Mouse (Mus musculus) small intestine, adult 2 months (tissue): Measurements from ENCODE around the gene Crct1.

ENCODE experiments used
- CTCF ChIP-seq: fragments of 200-500 bp; IDR thresholded peaks from 2 replicates; pipeline ENCODE4 v1.5.1; 2012; ENCODE audit warnings: low read depth, mild to moderate bottlenecking, control low read depth, inconsistent platforms, low read length, moderate library complexity, mixed read lengths; ENCODE audit not compliant: insufficient replicate concordance, insufficient read length; ENCODE audit errors: extremely low read depth
- POLR2A ChIP-seq: fragments of 200-500 bp; IDR thresholded peaks from 2 replicates; pipeline ENCODE4 v1.6.1; 2012; ENCODE audit warnings: low read depth, mild to moderate bottlenecking, control low read depth, inconsistent platforms, low read length, moderate library complexity

DNA sequence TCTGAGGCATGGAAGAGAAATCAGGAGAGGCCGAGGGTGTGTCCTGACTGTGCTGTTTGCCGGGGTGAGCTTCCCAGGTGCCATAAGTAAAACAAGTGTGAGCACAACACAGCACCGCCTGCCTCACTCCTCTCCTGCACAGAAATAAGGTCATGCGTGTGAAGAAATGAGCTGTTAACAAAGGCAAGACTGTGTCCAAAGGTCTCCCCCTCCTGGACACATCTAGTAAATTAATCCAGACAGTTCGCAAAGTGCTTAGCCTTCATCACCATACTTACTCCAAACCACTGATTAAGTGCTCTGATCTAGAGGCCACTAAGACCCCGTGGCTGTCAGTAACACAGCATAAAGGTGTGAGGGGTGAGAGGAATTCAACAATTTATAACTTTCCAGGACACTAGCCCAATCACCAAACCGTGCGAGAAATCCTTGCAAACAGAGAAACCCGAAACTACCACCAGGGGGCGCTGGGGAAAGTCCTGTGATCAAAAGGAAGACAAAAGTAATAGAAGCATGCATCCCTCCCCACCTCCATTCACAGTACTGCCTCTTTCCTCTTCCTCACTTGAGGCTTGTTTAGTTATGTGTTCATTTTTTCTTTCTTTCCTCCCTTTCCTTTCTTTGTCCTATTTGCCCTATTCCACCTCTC is 37.5 kb upstream of the Crct1 start:
- TF ChIP-seq CTCF (no peak), POLR2A (no peak)
